Mouse (Mus musculus) embryonic facial prominence, embryonic 10.5 days (tissue): ENCODE results near the gene Usp6nl. TPM values are rescaled to one million over a fixed set of nuclear protein-coding genes. Genes with fewer than 3 reads are reported as not detected.

ENCODE experiments used
- DNase-seq: peaks from one replicate; pipeline ENCODE4 v3.0.0-alpha.2; 2017; ENCODE audit warnings: low spot score
- H3K27ac ChIP-seq: fragments of 300-500 bp; sonication (generic); replicated peaks from 2 replicates; pipeline ENCODE4 v1.5.1; 2016; ENCODE audit warnings: mild to moderate bottlenecking
- H3K27me3 ChIP-seq: fragments of 300-500 bp; sonication (generic); replicated peaks from 2 replicates; pipeline ENCODE4 v1.6.1; 2016; ENCODE audit warnings: low read depth, mild to moderate bottlenecking; ENCODE audit not compliant: poor library complexity, severe bottlenecking
- H3K36me3 ChIP-seq: fragments of 300-500 bp; sonication (generic); replicated peaks from 2 replicates; pipeline ENCODE4 v1.6.1; 2016; ENCODE audit warnings: mild to moderate bottlenecking, moderate library complexity
- H3K4me1 ChIP-seq: fragments of 300-500 bp; sonication (generic); 2 replicates; pipeline ENCODE4 v1.6.1; 2016
- H3K4me3 ChIP-seq: fragments of 300-500 bp; sonication (generic); 2 replicates; pipeline ENCODE4 v1.5.1; 2016; ENCODE audit warnings: mild to moderate bottlenecking, moderate library complexity
- H3K9me3 ChIP-seq: fragments of 300-500 bp; sonication (generic); 2 replicates; pipeline ENCODE4 v1.6.1; 2016; ENCODE audit warnings: mild to moderate bottlenecking
- WGBS: fragments of 180-500 bp; shearing (Covaris S2); methylation state at CpG from one replicate; pipeline ENCODE4 v1.1.7; 2016; 5-methylcytosine and 5-hydroxymethylcytosine counted together
- polyA plus RNA-seq: library from polyadenylated mRNA; unstranded; fragments of >200 nt; fragmentation: Nextera tagmentation; extraction: Ambion mirVana; gene quantifications from 2 replicates; pipeline ENCODE4 v1.2.1, GENCODE M21; 2016

The Usp6nl gene
- polyA plus RNA-seq, 1 experiment from 2014 or later: 9.4 TPM

DNA sequence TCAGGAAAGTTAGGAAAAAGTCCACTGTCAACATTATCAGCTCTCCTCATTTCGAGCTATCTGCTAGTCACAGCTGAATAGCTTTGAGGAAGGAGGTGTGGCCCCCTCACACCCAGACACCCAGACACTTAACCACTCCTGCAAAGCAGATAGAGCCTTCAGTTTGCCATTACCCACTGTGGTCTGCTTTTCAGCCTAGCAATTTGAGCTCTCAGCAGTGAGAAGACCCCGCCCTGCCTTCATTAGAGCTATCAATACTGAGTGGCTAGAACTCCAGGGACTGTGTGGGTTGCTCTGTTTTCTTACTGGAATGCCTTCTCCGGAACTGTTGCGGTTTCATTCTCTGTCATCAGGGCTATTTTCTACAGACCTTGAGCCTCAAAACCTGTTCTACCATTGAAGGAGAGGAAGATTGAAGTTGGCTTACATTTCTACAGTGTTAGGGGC, 122.3 kb downstream of the Usp6nl start:
- H3K9me3 ChIP-seq: no peaks in the 10 kb centered on the region
- H3K36me3 ChIP-seq: peaks cover 59% of the 10 kb centered on the region
- H3K4me1 ChIP-seq: no peaks in the 10 kb centered on the region
- WGBS: 86% methylated on average over 4 of the region's 4 CpGs
- no peak for DNase-seq
- H3K4me3 ChIP-seq: no peak overlapping the region
- no peak overlapping the region for H3K27ac ChIP-seq
- no peaks in the 10 kb centered on the region for H3K27me3 ChIP-seq

DNA sequence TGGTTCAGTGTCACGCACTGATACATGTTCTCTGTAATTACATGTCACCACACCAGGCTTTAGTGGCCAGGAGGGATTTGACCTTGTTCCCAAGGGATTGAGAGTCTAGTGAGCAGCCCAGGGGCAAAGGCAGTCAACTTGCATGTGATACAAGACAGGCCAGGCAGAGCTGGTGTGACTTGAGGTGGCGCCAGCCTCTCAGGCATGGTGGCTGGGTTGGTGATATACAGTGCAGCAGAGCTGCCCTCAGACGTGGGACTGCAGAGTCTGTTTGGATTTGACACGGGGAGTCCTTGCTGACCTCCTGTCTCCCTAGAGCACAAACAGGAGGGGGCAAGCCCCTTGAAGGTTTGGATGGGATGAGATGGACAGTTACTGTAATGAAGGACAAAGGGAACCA, 123.4 kb downstream of the Usp6nl start:
- Histone ChIP-seq H3K4me1 (no peaks in the 10 kb centered on the region), H3K36me3 (peaks cover 49% of the 10 kb centered on the region), H3K27me3 (no peaks in the 10 kb centered on the region), H3K4me3 (no peak overlapping the region), H3K27ac (no peak overlapping the region), H3K9me3 (no peaks in the 10 kb centered on the region)
- 84% methylated on average over 4 of the region's 4 CpGs for WGBS
- DNase-seq: no peak

DNA sequence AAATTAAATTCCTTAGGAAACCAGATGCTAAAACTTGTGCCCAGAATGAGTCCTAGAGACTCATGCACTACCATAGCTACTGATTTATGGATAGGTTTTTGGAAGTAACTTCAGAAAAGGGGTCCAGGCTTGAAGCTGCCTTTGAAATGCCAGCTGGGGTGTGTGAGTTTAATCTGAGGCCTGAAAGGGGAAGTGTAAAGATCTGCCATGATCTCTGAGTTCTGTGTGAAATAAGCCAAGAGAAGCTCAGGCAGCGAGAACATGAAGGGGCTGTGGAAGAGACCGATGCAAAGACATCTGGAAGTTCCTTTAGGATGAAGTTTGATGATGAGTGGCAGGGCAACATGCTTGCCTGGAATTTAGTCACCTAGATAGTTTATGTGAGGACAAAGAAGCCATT, 126.4 kb downstream of the Usp6nl start:
- Histone ChIP-seq H3K27me3 (no peaks in the 10 kb centered on the region), H3K9me3 (no peaks in the 10 kb centered on the region), H3K4me3 (no peak overlapping the region), H3K4me1 (no peaks in the 10 kb centered on the region), H3K27ac (no peak overlapping the region), H3K36me3 (peaks cover 26% of the 10 kb centered on the region)
- whole genome bisulfite sequencing: 90% methylated on average over 2 of the region's 2 CpGs
- DNase-seq: no peak

DNA sequence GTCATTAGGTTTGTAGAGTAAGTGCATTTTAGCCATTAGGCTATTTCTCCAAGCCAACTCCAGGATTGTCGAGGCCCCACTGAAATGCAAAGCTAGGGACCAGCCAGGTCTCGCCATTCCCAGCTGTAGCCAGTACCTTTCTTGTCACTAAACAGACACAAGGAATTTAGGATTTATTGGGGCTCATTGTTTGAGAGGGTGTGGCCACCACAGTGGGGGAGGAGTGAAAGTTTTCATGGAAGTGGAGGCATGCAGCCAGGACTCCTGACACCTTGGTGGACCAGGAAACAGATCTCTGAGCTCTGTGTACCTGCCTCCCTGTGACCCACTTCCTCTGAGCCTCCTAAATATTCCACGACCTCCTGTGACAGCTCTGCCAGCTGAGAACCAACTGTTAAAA, 127.2 kb downstream of the Usp6nl start:
- Histone ChIP-seq H3K36me3 (peaks cover 23% of the 10 kb centered on the region), H3K27me3 (no peaks in the 10 kb centered on the region), H3K4me3 (no peak overlapping the region), H3K9me3 (no peaks in the 10 kb centered on the region), H3K4me1 (no peaks in the 10 kb centered on the region), H3K27ac (no peak overlapping the region)
- no peak for DNase-seq
- 78% methylated on average over 3 of the region's 3 CpGs for WGBS

DNA sequence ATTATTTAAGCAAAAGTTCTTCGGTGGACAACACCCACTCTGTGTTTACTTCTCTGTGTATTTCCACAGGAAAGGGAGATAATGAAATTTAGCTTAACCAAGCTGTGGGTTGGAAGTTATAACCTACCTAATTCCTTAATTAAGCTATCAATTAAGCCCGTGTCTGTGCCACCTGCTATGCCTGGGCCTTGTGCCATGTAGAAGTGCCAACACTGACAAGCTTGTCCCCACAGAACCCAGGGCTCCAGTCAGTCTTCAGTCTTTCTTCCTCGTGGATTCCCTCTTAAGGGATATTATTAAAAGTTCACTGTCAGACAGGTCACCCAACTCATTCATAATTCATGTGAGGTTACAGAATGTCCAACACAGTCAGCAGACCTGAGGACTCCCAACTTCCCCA, 128.1 kb downstream of the Usp6nl start:
- Histone ChIP-seq H3K9me3 (no peaks in the 10 kb centered on the region), H3K4me3 (no peak overlapping the region), H3K36me3 (peaks cover 16% of the 10 kb centered on the region), H3K4me1 (no peaks in the 10 kb centered on the region), H3K27me3 (no peaks in the 10 kb centered on the region), H3K27ac (no peak overlapping the region)
- 89% methylated on average over 3 of the region's 3 CpGs for WGBS
- no peak for DNase-seq

DNA sequence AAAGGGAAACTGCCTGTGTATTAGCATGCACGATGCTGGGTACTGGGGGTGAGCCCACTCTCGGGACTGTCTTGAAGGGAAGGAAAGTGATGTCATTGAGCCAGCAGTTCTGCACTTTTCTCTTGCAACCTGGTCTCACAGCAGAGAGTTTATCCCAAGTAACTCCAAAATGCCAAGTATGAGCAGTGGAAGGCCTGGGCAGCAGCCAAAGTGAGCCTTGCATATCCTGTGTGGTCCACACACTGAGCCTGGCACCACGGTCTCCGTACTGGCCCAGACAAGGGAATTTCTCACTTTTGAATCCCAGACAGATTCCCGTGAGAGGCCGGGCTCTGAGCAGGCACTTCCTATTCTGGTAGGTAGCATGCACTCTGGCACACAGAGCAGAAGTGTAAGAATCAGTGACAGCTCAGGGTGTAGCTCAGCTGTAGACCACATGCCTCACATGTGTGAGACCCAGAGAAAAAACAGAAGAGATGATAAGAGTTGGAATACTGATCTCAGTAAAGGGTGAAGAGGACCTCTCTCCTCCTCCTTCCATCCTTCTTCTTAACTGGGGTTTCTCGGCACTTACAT, 132.6 kb downstream of the Usp6nl start:
- WGBS: 80% methylated on average over 7 of the region's 7 CpGs
- H3K36me3 ChIP-seq: no peaks in the 10 kb centered on the region

DNA sequence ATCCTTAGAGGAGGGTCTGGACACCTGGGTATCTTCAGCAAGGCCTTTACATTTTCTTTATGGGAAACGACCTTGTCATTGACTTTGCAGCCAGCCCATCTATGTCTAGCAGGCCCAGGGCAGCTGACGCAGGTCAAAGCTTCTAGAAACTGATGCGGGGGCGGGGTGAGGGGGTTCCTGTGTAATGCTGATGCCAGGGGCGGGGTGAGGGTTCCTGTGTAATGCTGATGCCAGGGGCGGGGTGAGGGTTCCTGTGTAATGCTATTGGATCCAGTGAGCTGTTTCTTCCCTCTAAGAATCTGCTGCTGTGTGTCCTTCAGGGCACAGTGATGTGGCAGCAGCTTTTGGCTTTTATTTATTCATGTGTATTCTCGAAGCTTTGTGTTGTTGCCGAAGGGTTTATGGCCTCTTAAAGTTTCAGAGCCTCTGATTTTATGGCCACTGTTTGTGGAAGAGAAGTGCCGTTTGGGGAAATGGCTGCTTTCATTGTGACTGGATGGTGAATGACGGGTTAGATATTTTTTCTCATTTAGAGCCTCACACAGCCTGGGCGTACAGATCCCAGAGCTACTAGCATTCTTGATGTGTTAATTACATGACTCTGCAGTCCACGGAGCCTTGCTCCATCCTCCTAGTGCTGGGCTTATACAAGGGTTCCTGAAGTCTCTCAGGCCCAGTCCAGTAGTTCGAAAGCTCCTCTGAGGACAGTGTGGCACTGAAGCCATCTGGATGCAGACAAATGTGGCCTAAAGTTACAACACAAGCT, 137.0 kb downstream of the Usp6nl start:
- Histone ChIP-seq H3K4me1 (peaks cover 10% of the 10 kb centered on the region), H3K36me3 (no peaks in the 10 kb centered on the region), H3K9me3 (no peaks in the 10 kb centered on the region), H3K4me3 (no peak overlapping the region), H3K27me3 (no peaks in the 10 kb centered on the region), H3K27ac (no peak overlapping the region)
- DNase-seq: no peak
- 68% methylated on average over 13 of the region's 13 CpGs for WGBS

More for the DNA sequence above, 132.6 kb downstream of the Usp6nl start:
- no peaks in the 10 kb centered on the region for H3K9me3 ChIP-seq
- H3K4me3 ChIP-seq: no peak overlapping the region
- H3K4me1 ChIP-seq: peaks cover 9% of the 10 kb centered on the region
- H3K27ac ChIP-seq: no peak overlapping the region
- no peak for DNase-seq
- no peaks in the 10 kb centered on the region for H3K27me3 ChIP-seq

DNA sequence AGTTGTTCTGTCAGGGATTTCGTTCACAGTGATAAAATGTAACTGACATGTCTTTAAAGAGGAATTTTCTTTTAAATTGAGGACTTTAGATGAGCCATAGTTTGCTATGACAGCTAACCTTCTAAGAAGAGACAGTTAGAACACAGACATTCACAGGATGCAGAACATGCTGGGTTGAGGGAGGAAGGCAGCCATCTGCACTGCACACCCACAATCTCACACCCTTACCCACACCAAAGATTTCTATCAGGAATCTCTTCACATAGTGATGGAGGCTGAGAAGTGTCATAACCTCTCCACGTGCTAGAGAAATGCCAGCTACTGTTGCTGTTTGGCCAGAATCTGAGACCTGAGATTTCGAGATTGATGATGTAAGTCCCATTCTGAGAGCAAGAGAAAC, 139.8 kb downstream of the Usp6nl start:
- H3K27ac ChIP-seq: no peak overlapping the region
- H3K4me3 ChIP-seq: no peak overlapping the region
- no peaks in the 10 kb centered on the region for H3K9me3 ChIP-seq
- H3K4me1 ChIP-seq: peaks cover 21% of the 10 kb centered on the region
- 89% methylated on average over 3 of the region's 3 CpGs for WGBS
- no peaks in the 10 kb centered on the region for H3K36me3 ChIP-seq
- no peak for DNase-seq
- H3K27me3 ChIP-seq: no peaks in the 10 kb centered on the region

DNA sequence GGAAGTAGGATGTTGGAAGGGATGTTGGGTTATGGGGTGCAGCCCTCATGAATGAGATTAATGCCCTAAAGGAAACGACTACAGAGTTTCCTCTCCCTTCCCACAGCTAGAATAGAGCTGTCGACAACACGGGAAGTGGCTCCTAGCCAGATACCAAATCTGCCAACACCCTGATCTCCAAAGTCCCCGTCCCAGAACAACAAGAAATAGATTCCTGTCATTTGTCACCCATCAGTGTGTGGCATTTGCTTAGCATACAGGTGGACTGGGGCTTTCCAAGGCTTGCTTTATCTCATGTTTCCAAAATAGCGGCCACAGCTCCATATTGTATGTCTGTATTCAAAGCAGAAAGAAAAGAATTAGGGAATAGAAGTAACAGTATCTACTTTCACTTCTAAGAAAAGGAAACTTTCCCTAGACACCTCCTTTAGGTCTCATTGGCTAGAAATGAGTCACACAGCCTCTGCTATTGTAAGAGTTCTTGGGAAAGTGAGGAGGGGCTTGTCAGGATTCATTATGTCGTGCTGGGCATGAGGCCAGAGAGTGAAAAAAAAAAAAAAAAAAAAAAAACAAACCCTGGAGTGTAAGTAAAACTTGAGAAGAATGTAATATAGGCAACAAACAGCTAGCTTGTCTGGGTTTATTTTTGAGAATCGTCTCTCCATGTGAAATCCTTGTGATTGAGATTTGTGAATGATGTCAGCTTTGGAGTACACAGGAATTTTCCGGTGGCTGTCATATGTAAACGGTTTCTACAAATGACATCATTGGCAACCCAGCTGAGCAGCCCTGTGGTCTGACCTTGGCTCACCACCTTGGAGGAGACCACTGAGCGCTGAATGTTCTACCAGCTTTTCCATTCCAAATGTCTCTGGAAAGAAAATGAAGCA, 141.6 kb downstream of the Usp6nl start:
- no peak for DNase-seq
- 74% methylated on average over 10 of the region's 10 CpGs for WGBS
- no peak overlapping the region for H3K4me3 ChIP-seq
- no peak overlapping the region for H3K27ac ChIP-seq
- no peaks in the 10 kb centered on the region for H3K27me3 ChIP-seq
- no peaks in the 10 kb centered on the region for H3K36me3 ChIP-seq
- H3K9me3 ChIP-seq: no peaks in the 10 kb centered on the region
- peaks cover 23% of the 10 kb centered on the region for H3K4me1 ChIP-seq

DNA sequence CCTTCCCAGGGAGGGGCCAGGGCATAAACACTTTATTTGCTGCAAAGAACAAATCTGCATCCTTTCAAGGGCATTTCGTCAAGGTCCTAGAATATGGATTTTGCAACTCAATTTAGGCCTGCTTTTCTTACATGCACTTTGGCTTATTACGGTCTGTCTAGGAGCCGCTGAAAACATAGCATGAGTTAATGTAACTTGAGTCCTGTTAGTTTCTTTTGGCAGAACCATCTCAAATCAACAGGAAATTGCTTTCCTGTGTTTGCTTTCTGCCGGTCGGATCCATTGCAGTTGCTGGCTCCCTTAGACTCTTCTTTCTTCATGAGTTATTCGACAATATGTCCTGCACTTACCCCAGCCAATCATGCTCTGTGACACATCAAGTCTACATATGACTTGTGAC, 143.9 kb downstream of the Usp6nl start:
- Histone ChIP-seq H3K4me1 (peaks cover 28% of the 10 kb centered on the region), H3K9me3 (no peaks in the 10 kb centered on the region), H3K27me3 (no peaks in the 10 kb centered on the region), H3K4me3 (no peak overlapping the region), H3K36me3 (no peaks in the 10 kb centered on the region), H3K27ac (no peak overlapping the region)
- DNase-seq: no peak
- WGBS: 72% methylated on average over 6 of the region's 6 CpGs

DNA sequence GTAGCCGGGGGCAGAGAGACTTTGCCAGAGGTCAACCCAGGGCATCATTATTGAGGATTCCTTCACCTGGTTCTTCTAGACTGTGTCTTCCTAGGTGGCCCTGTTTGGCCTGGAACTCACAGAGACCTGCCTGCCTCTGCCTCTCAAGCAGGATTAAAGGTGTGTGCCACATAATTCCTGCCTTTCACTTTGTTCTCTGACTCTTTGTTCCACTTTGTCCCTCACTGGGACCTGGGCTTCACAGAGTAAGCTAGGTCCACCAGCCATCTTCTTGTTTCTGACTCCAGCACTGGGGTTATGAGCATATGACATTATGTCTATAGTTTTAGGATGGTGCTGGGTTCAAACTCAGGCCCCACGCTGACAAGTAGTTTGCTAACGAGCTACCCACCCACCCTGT, 144.9 kb downstream of the Usp6nl start:
- DNase-seq: no peak
- H3K27me3 ChIP-seq: no peaks in the 10 kb centered on the region
- H3K36me3 ChIP-seq: no peaks in the 10 kb centered on the region
- no peak overlapping the region for H3K4me3 ChIP-seq
- WGBS: 97% methylated on average over 3 of the region's 3 CpGs
- H3K27ac ChIP-seq: no peak overlapping the region
- H3K9me3 ChIP-seq: no peaks in the 10 kb centered on the region
- peaks cover 32% of the 10 kb centered on the region for H3K4me1 ChIP-seq

DNA sequence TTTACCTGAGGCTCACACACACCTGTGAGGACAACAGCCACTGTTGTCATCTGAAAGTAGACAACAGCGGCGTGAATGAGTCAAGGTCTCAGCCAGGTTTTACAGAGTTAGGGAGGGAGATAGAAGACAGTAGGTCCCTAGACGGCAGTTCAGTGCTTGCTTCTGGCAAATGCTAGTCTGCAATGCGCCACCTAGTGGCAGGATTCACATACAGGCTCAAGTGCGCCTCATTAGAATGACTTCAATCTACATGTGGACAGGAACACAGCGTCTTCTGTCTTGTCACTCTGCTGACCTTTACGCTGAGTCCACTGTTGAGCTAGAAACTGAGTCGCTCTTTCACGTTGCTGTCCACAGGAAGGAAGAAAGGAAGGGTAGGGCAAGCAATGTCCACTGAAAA, 146.7 kb downstream of the Usp6nl start:
- Histone ChIP-seq H3K4me3 (no peak overlapping the region), H3K36me3 (no peaks in the 10 kb centered on the region), H3K4me1 (peaks cover 32% of the 10 kb centered on the region), H3K27me3 (no peaks in the 10 kb centered on the region), H3K27ac (no peak overlapping the region), H3K9me3 (no peaks in the 10 kb centered on the region)
- WGBS: 27% methylated on average over 9 of the region's 9 CpGs
- DNase-seq: peak; percentile 75
